Mouse (Mus musculus): Measurements from ENCODE around the gene Dzip1. TPM values are rescaled to one million over a fixed set of nuclear protein-coding genes. Genes with fewer than 3 reads are reported as not detected.

The Dzip1 gene
- polyA plus RNA-seq, 1 experiment from 2014 or later: 20.7 TPM

DNA sequence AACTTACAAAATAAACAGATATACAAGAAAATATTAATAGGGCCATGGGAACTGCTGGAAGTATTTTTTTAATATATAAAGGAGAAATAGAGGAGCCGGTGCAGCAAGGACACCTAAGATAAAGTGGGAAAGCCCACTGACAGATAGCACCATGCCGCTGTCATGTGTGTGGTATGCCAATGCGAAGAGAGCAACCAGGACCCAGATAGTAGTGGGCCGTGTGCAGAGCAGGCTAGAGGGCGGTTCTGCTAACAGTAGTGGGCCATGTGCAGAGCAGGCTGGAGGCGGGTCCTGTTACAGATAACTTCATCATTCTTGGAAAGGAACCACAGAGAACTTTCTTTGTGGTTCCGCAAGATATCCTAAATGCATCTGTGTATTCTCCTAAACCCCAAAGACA is 88.5 kb downstream of the Dzip1 start:
- Histone ChIP-seq H3K4me1 (peaks cover 9% of the 10 kb centered on the region; the same call in 1 of the 2 replicates), H3K27ac (no peak overlapping the region), H3K27me3 (ENCODE audit: low read depth, poor library complexity, severe bottlenecking) (no peaks in the 10 kb centered on the region), H3K4me3 (no peak overlapping the region), H3K9me3 (replicated peaks) (no peaks in the 10 kb centered on the region), H3K36me3 (no peaks in the 10 kb centered on the region)
- DNase-seq (ENCODE audit: low spot score): no peak
- WGBS: 89% methylated on average over 7 of the region's 7 CpGs

DNA sequence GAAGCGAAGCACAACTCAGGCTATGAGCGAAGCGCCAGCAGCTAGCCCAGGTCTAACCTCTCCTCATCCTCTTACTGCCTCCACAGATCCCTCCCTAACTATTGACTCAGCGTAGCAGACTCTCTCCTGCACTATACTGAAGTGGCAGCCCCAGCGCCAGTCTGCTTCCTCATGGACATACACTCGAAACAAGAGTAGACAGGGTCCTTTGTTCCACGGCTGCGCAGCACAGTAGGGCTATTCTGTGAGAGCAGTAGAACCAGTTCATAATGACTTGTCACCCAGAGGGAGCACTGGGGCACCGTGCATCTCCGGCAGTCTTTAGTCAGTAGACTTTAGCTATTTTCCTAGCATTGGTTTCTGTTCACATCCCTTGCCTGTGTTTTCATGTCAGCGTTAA is 89.1 kb downstream of the Dzip1 start:
- WGBS: 87% methylated on average over 11 of the region's 11 CpGs
- DNase-seq (ENCODE audit: low spot score): no peak
- Histone ChIP-seq H3K9me3 (replicated peaks) (no peaks in the 10 kb centered on the region), H3K27me3 (ENCODE audit: low read depth, poor library complexity, severe bottlenecking) (no peaks in the 10 kb centered on the region), H3K4me1 (peaks cover 9% of the 10 kb centered on the region; the same call in 1 of the 2 replicates), H3K4me3 (no peak overlapping the region), H3K36me3 (no peaks in the 10 kb centered on the region), H3K27ac (no peak overlapping the region)

DNA sequence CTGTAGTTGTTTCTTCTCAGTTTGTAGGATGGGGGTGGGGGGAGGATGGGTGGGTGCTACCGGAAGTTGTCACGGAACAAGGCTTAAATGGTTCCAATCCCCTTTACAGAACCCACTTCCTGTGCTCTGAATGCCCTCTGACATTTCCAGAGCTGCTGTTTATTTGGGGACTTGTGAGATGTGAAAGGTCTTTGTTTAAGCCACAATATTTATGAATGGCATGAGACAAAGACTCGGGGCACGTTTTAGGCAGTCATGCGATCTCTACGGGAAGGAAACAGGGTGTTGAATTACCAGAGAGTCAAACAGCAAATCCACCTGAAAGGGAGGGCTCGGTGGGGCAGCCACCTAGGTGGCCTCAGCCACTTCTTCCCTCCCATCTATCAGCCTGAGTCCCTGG is 90.9 kb downstream of the Dzip1 start:
- Histone ChIP-seq H3K4me1 (peaks cover 7% of the 10 kb centered on the region; the same call in 1 of the 2 replicates), H3K36me3 (no peaks in the 10 kb centered on the region), H3K27me3 (ENCODE audit: low read depth, poor library complexity, severe bottlenecking) (no peaks in the 10 kb centered on the region), H3K9me3 (replicated peaks) (no peaks in the 10 kb centered on the region), H3K4me3 (no peak overlapping the region), H3K27ac (0 out of 2 replicates have a peak overlapping the region, but pooled peaks have one; percentile 27)
- WGBS: 18% methylated on average over 7 of the region's 7 CpGs
- DNase-seq (ENCODE audit: low spot score): no peak

DNA sequence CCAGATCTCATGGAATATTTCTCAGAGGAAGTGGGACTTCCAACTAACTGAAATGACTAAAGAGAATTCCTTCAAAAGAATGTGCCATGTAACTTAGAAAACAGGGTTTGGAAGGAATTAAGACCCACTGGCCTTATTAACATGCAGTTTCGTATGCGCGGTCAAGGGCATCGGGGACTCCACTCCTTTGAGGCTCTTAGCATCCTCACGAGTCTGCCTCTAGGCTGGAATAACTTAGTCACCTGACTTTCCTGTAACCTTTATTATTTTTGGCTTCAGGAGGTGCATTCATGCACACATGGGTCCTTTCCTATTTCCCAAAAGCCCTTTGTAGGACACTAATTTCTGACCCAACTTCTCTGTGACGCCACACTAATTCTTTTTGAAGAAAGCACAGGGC is 92.0 kb downstream of the Dzip1 start:
- H3K4me3 ChIP-seq: no peak overlapping the region
- H3K27me3 ChIP-seq (ENCODE audit: low read depth, poor library complexity, severe bottlenecking): no peaks in the 10 kb centered on the region
- no peak overlapping the region for H3K27ac ChIP-seq
- DNase-seq (ENCODE audit: low spot score): no peak
- no peaks in the 10 kb centered on the region for H3K9me3 ChIP-seq (replicated peaks)
- no peaks in the 10 kb centered on the region for H3K36me3 ChIP-seq
- H3K4me1 ChIP-seq: peaks cover 7% of the 10 kb centered on the region; the same call in 1 of the 2 replicates
- 91% methylated on average over 6 of the region's 6 CpGs for WGBS

DNA sequence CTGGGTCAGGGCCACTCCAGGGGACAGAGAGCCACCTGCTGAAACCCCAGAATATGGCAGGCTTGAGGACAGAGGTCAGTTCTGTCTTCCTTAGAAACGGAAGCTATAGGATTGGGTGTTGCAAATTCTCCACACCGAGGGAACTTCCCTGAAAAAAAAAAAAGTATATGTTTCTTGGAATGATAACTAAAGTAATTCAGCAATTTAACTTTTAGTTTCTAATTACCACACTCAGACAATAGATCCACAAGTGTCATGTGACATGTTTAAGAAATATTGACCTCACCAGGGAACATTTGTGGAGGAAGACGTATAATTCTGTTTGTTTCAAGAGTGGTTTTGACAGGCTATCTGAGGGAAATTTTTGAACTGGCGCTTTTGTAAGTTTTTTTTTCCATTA is 93.7 kb downstream of the Dzip1 start:
- Histone ChIP-seq H3K4me3 (no peak overlapping the region), H3K9me3 (replicated peaks) (no peaks in the 10 kb centered on the region), H3K4me1 (peaks cover 7% of the 10 kb centered on the region; the same call in 1 of the 2 replicates), H3K27me3 (ENCODE audit: low read depth, poor library complexity, severe bottlenecking) (no peaks in the 10 kb centered on the region), H3K36me3 (no peaks in the 10 kb centered on the region), H3K27ac (no peak overlapping the region)
- WGBS: 85% methylated on average over 4 of the region's 4 CpGs
- no peak for DNase-seq (ENCODE audit: low spot score)

DNA sequence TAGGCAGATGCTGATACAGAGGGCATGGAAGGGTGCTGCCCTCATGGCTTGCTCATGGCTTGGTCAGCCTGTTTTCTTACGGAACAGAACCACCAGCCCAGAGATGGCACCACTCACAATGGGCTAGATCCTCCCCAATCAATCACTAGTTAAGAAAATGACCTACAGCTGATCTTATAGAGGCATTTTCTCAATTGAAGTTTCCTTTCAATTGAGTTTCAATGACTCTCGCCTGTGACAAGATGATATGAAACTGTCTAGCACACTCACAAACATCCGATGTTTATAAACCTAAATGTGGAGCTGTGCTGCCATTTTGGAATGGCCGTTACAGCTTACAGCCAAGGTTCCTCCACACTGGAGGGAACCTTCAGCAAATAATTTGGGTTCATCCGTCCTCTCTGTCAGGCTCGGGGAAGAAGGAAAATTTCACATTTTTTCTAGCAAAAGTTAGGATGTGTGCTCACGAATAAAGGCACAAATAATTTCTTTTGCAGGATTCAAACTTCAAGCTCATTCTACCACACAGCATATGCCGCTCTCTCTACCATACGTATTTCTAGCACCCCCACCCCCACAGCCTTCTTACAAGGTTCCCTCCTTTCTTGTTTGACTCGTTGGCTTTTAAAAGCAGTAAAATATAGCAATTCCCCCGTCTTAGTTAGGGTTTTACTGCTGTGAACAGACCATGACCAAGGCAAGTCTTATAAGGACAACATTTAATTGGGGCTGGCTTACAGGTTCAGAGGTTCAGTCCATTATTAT is 95.7 kb downstream of the Dzip1 start:
- no peak for DNase-seq (ENCODE audit: low spot score)
- no peak overlapping the region for H3K27ac ChIP-seq
- 86% methylated on average over 11 of the region's 11 CpGs for WGBS

DNA sequence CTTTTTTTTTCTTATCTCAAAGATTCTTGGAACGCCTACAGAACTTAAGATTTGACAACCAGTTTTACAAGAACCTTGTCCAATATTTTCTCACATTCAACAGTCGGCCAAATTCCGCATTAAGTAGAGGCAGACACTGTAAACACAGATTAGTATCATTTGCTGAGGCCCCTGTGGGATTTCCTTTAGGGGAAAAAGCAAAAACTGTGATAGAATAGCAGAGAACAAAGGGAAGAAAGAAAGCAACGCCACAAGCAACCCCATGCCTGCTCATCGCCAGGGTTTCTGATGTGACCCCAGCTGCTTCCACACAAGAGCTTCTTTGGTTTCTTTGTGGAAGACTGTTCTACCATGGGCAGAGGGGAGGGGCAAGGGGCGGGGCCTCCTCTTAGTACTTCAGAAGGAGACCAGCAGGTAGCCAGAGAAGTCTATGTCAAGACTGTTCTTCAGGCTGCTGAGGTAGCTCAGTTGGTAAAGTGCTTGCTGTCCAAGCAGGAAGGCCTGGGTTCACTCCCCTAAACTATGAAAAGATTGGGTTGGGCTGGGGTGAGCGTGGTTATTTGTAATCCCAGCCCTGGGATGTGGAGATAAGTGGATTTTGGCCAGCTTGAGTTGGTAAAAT is 97.9 kb downstream of the Dzip1 start:
- 54% methylated on average over 7 of the region's 7 CpGs for WGBS
- no peaks in the 10 kb centered on the region for H3K27me3 ChIP-seq (ENCODE audit: low read depth, poor library complexity, severe bottlenecking)
- no peak for DNase-seq (ENCODE audit: low spot score)

More for the DNA sequence above, 95.7 kb downstream of the Dzip1 start:
- Histone ChIP-seq H3K36me3 (no peaks in the 10 kb centered on the region), H3K27me3 (ENCODE audit: low read depth, poor library complexity, severe bottlenecking) (no peaks in the 10 kb centered on the region), H3K9me3 (replicated peaks) (no peaks in the 10 kb centered on the region), H3K4me3 (no peak overlapping the region), H3K4me1 (peaks cover 5% of the 10 kb centered on the region; the same call in 1 of the 2 replicates)

DNA sequence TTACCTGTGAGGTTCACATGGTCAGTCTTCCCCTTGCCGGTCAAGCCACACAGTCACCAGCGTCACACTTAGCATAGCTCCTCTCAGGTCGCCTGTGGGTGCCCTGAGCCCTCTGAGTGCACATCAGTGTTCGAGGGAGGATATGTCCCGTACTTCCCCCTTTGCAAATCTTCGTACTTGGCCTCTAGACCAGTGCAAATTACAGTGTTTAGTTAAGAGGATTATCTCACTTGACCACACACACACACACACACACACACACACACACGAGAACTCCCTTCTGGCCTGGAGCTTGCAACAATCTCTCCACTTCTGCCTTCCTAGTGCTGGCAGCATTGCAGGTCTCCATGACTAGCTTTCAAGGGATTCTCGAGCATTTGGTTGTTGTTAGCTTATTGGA is 98.9 kb downstream of the Dzip1 start:
- Histone ChIP-seq H3K9me3 (replicated peaks) (no peaks in the 10 kb centered on the region), H3K4me1 (no peaks in the 10 kb centered on the region), H3K27ac (no peak overlapping the region), H3K36me3 (no peaks in the 10 kb centered on the region), H3K27me3 (ENCODE audit: low read depth, poor library complexity, severe bottlenecking) (0 out of 2 replicates have a peak, but pooled peaks cover 4% of the 10 kb centered on the region), H3K4me3 (no peak overlapping the region)
- DNase-seq (ENCODE audit: low spot score): no peak
- 89% methylated on average over 8 of the region's 8 CpGs for WGBS

More for the DNA sequence above, 97.9 kb downstream of the Dzip1 start:
- no peaks in the 10 kb centered on the region for H3K36me3 ChIP-seq
- no peaks in the 10 kb centered on the region for H3K9me3 ChIP-seq (replicated peaks)
- H3K4me3 ChIP-seq: no peak overlapping the region
- no peaks in the 10 kb centered on the region for H3K4me1 ChIP-seq
- no peak overlapping the region for H3K27ac ChIP-seq

Other genes with a start within 250 kb of the Dzip1 start
- gene Abcc4, start 219.2 kb downstream of the Dzip1 start, polyA plus RNA-seq (2016; fragmentation: Nextera tagmentation; extraction: Ambion mirVana): 2.1 and 2.5 TPM in 2 replicates
- 1.4 and 3.4 TPM in 2 replicates for gene Cldn10, start 137.6 kb downstream of the Dzip1 start, polyA plus RNA-seq (2016; fragmentation: Nextera tagmentation; extraction: Ambion mirVana)
- 32.9 and 34.2 TPM in 2 replicates for gene Dnajc3, start 12.5 kb upstream of the Dzip1 start, polyA plus RNA-seq (2016; fragmentation: Nextera tagmentation; extraction: Ambion mirVana)
- 11.8 and 18.6 TPM in 2 replicates for gene Uggt2, start 174.0 kb upstream of the Dzip1 start, polyA plus RNA-seq (2016; fragmentation: Nextera tagmentation; extraction: Ambion mirVana)
- gene Hs6st3, start 212.9 kb upstream of the Dzip1 start, polyA plus RNA-seq (2016; fragmentation: Nextera tagmentation; extraction: Ambion mirVana): 0.16 TPM in 1 of 2 replicates, not detected in the other

All from limb, embryonic 10.5 days (tissue).